ENCODE assay signal across 12 mouse cellular contexts in genomic region chr15:84561501-84561900, GRCm38 (mm10).
"Had no signal": no experiment of that assay in that cellular context is flagged by ENCODE, and none has a peak within 500 bp of the region (broad histone marks: within the 10 kb centered on the region; RNA-seq: fewer than 3 reads in every experiment).

No protein-coding gene starts in this region.

- H3K27ac ChIP-seq: hindbrain, embryonic 15.5 days; left cerebral cortex, adult 2 months; limb, embryonic 10.5 days; liver, embryonic 13.5 days; lung, embryonic 15.5 days; macrophage; midbrain, embryonic 15.5 days; neural tube, embryonic 12.5 days; stomach, postnatal 0 days had no signal

- H3K4me3 ChIP-seq: hindbrain, embryonic 15.5 days; left cerebral cortex, adult 2 months; limb, embryonic 10.5 days; liver, embryonic 13.5 days; lung, embryonic 15.5 days; megakaryocyte, embryonic 14.5 days; midbrain, embryonic 15.5 days; neural tube, embryonic 12.5 days had no signal

- DNase-seq: liver, embryonic 13.5 days; liver, postnatal 0 days; lung, postnatal 14 days had no signal
